Mouse (Mus musculus): Measurements from ENCODE around the gene Gp5.

DNA sequence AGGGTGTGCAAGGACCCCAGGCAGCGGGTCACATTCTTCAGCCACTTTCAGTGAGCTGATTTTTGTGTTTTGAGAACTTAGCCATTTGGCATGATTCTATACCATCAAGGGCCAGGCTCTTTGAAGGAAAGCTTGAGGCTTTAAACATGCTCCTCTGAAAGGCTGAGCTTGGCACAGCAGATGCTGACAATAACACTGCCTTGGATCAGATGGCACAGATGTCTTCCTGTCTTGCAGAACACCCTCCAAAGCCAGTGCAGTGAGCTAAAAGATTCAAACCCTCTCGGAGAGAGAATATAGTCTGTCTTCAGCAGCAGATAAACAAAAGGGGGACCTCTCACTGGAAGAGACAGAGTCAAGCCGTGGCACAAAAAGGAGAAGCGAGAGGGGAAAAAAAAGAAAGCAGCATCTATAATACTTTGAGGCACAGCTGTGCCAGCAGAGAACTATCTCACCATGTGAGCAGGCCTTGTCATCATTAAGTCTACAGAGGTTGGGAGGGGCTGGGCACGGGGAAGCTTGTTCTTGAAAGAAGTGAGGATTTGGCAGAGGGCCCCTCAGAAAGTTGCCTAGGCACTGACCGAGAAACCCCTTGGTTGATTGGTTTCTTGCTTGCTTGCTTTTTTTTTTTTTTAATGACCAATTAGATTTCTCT lies 38.5 kb downstream of the Gp5 start:
- TF ChIP-seq CTCF (IDR thresholded peaks at IDR 0.05) = no peak
- TF ChIP-seq POLR2A (IDR thresholded peaks at IDR 0.05; ENCODE audit: insufficient read depth, low read depth, low read length) = no peak
- no peak for TF ChIP-seq EP300 (IDR thresholded peaks at IDR 0.05; ENCODE audit: insufficient read depth, low read depth, low read length)
